Mouse (Mus musculus): ENCODE measurements around the gene Wnt11. TPM values are rescaled to one million over a fixed set of nuclear protein-coding genes. Genes with fewer than 3 reads are reported as not detected.

Gene Wnt11
- polyA plus RNA-seq, 1 experiment from 2014 or later: 3.6 TPM

- no peak for DNase-seq (ENCODE audit: low spot score)
- Histone ChIP-seq H3K4me2 (ENCODE audit: low read length) (no peak overlapping the region), H3K9ac (ENCODE audit: low read length) (no peak overlapping the region)
Measured at GRCm38 (mm10) chr7:98875390-98875990, 40.6 kb downstream of the Wnt11 start.

DNA sequence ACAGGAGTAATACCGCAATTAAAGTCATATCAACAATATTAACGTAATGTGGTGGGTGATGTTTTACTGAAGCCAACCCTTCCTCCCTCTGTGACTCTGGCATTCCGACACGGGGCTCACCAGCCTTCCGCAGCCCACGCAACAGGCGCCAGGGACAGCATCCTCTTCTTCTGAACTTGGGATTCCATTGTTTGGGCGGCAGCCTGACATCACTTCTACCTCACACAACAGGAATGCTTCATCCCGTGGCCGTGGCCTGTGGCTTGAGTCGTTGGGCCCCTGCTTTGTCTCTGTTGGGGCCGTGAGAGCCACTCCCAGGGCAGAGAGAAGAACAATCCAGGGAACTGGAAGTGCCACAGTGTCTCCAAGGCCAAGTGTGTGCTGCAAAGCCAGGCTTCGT lies 41.2 kb downstream of the Wnt11 start:
- H3K4me1 ChIP-seq (replicated peaks; ENCODE audit: control insufficient read depth, insufficient read depth, low read length): peaks cover 16% of the 10 kb centered on the region
- no peak for DNase-seq (ENCODE audit: low spot score)
- no peak overlapping the region for H3K9ac ChIP-seq (ENCODE audit: low read length)
- H3K9me3 ChIP-seq (ENCODE audit: control insufficient read depth, low read length): no peaks in the 10 kb centered on the region
- no peak overlapping the region for H3K27ac ChIP-seq (ENCODE audit: low read depth)
- WGBS: 37% methylated on average over 13 of the region's 13 CpGs
- no peak for ATAC-seq (replicated peaks; ENCODE audit: low FRiP score, low TSS enrichment, low read depth)
- H3K27me3 ChIP-seq (replicated peaks; ENCODE audit: control insufficient read depth, insufficient read depth, low read length): no peaks in the 10 kb centered on the region
- no peak overlapping the region for H3K4me2 ChIP-seq (ENCODE audit: low read length)
- H3K4me3 ChIP-seq (ENCODE audit: low read depth, low read length): no peak overlapping the region
- no peaks in the 10 kb centered on the region for H3K36me3 ChIP-seq (ENCODE audit: control insufficient read depth, insufficient read depth, low read length)

More at GRCm38 (mm10) chr7:98875390-98875990, 40.6 kb downstream of the Wnt11 start:
- ATAC-seq (replicated peaks; ENCODE audit: low FRiP score, low TSS enrichment, low read depth): no peak
- H3K27ac ChIP-seq (ENCODE audit: low read depth): no peak overlapping the region
- 36% methylated on average over 13 of the region's 13 CpGs for WGBS
- no peaks in the 10 kb centered on the region for H3K9me3 ChIP-seq (ENCODE audit: control insufficient read depth, low read length)
- H3K27me3 ChIP-seq (replicated peaks; ENCODE audit: control insufficient read depth, insufficient read depth, low read length): no peaks in the 10 kb centered on the region
- no peaks in the 10 kb centered on the region for H3K36me3 ChIP-seq (ENCODE audit: control insufficient read depth, insufficient read depth, low read length)
- H3K4me1 ChIP-seq (replicated peaks; ENCODE audit: control insufficient read depth, insufficient read depth, low read length): peaks cover 21% of the 10 kb centered on the region
- H3K4me3 ChIP-seq (ENCODE audit: low read depth, low read length): no peak overlapping the region

- H3K9ac ChIP-seq (ENCODE audit: low read length): no peak overlapping the region
- H3K4me1 ChIP-seq (replicated peaks; ENCODE audit: control insufficient read depth, insufficient read depth, low read length): peaks cover 8% of the 10 kb centered on the region
- 78% methylated on average over 2 of the region's 2 CpGs for WGBS
- ATAC-seq (replicated peaks; ENCODE audit: low FRiP score, low TSS enrichment, low read depth) (no peak), DNase-seq (ENCODE audit: low spot score) (no peak)
- no peak overlapping the region for H3K27ac ChIP-seq (ENCODE audit: low read depth)
- no peak overlapping the region for H3K4me3 ChIP-seq (ENCODE audit: low read depth, low read length)
- H3K36me3 ChIP-seq (ENCODE audit: control insufficient read depth, insufficient read depth, low read length): no peaks in the 10 kb centered on the region
- H3K9me3 ChIP-seq (ENCODE audit: control insufficient read depth, low read length): no peaks in the 10 kb centered on the region
- H3K4me2 ChIP-seq (ENCODE audit: low read length): no peak overlapping the region
- H3K27me3 ChIP-seq (replicated peaks; ENCODE audit: control insufficient read depth, insufficient read depth, low read length): no peaks in the 10 kb centered on the region
Measured at GRCm38 (mm10) chr7:98879176-98879575, 44.3 kb downstream of the Wnt11 start.

DNA sequence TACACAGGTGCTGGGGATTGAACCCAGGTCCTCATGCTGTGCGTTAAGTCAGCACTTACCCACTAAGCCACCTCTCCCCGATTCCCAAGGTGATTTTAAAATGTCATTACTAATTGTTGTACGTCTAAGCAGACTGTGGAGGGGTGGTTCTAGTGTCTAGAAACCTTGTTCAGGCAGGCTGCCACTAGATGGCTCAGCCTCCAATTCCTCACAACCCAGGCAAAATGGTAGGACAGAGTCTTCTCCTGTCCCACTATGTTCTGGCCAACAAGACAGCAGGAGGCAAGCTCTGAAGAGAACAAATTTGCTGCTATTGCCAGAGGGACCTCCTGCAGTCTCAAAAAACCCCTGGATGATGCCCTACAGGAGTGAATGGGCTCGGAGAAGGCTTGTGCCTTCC lies 47.0 kb downstream of the Wnt11 start:
- Histone ChIP-seq H3K4me3 (ENCODE audit: low read depth, low read length) (no peak overlapping the region), H3K9ac (ENCODE audit: low read length) (no peak overlapping the region), H3K4me2 (ENCODE audit: low read length) (no peak overlapping the region), H3K4me1 (replicated peaks; ENCODE audit: control insufficient read depth, insufficient read depth, low read length) (no peaks in the 10 kb centered on the region), H3K36me3 (ENCODE audit: control insufficient read depth, insufficient read depth, low read length) (no peaks in the 10 kb centered on the region), H3K27ac (ENCODE audit: low read depth) (no peak overlapping the region), H3K9me3 (ENCODE audit: control insufficient read depth, low read length) (no peaks in the 10 kb centered on the region), H3K27me3 (replicated peaks; ENCODE audit: control insufficient read depth, insufficient read depth, low read length) (no peaks in the 10 kb centered on the region)
- 63% methylated on average over 4 of the region's 4 CpGs for WGBS
- no peak for DNase-seq (ENCODE audit: low spot score)
- ATAC-seq (replicated peaks; ENCODE audit: low FRiP score, low TSS enrichment, low read depth): no peak

GRCm38 (mm10) chr7:98887811-98888261 lies 52.9 kb downstream of the Wnt11 start:
- no peak overlapping the region for H3K9ac ChIP-seq (ENCODE audit: low read length)
- H3K4me3 ChIP-seq (ENCODE audit: low read depth, low read length): no peak overlapping the region
- WGBS: 59% methylated on average over 22 of the region's 22 CpGs
- H3K4me2 ChIP-seq (ENCODE audit: low read length): no peak overlapping the region
- H3K27ac ChIP-seq (ENCODE audit: low read depth): no peak overlapping the region
- H3K9me3 ChIP-seq (ENCODE audit: control insufficient read depth, low read length): no peaks in the 10 kb centered on the region
- DNase-seq (ENCODE audit: low spot score): no peak
- peaks cover 6% of the 10 kb centered on the region; the same call in 1 of the 2 replicates for H3K4me1 ChIP-seq (replicated peaks; ENCODE audit: control insufficient read depth, insufficient read depth, low read length)
- H3K36me3 ChIP-seq (ENCODE audit: control insufficient read depth, insufficient read depth, low read length): peaks cover 7% of the 10 kb centered on the region; the same call in 1 of the 2 replicates
- no peak for ATAC-seq (replicated peaks; ENCODE audit: low FRiP score, low TSS enrichment, low read depth)
- no peaks in the 10 kb centered on the region for H3K27me3 ChIP-seq (replicated peaks; ENCODE audit: control insufficient read depth, insufficient read depth, low read length)

- Histone ChIP-seq H3K36me3 (ENCODE audit: control insufficient read depth, insufficient read depth, low read length) (peaks cover 7% of the 10 kb centered on the region; the same call in 1 of the 2 replicates), H3K4me3 (ENCODE audit: low read depth, low read length) (no peak overlapping the region), H3K4me2 (ENCODE audit: low read length) (no peak overlapping the region), H3K27ac (ENCODE audit: low read depth) (no peak overlapping the region), H3K4me1 (replicated peaks; ENCODE audit: control insufficient read depth, insufficient read depth, low read length) (peaks cover 6% of the 10 kb centered on the region; the same call in 1 of the 2 replicates), H3K9me3 (ENCODE audit: control insufficient read depth, low read length) (no peaks in the 10 kb centered on the region), H3K27me3 (replicated peaks; ENCODE audit: control insufficient read depth, insufficient read depth, low read length) (no peaks in the 10 kb centered on the region), H3K9ac (ENCODE audit: low read length) (no peak overlapping the region)
- 65% methylated on average over 5 of the region's 5 CpGs for WGBS
- ATAC-seq (replicated peaks; ENCODE audit: low FRiP score, low TSS enrichment, low read depth) (no peak), DNase-seq (ENCODE audit: low spot score) (no peak)
Measured at GRCm38 (mm10) chr7:98888810-98889209, 53.9 kb downstream of the Wnt11 start.

GRCm38 (mm10) chr7:98889211-98889610 lies 54.3 kb downstream of the Wnt11 start:
- Histone ChIP-seq H3K27me3 (replicated peaks; ENCODE audit: control insufficient read depth, insufficient read depth, low read length) (no peaks in the 10 kb centered on the region), H3K4me3 (ENCODE audit: low read depth, low read length) (no peak overlapping the region), H3K4me2 (ENCODE audit: low read length) (no peak overlapping the region), H3K9me3 (ENCODE audit: control insufficient read depth, low read length) (no peaks in the 10 kb centered on the region), H3K4me1 (replicated peaks; ENCODE audit: control insufficient read depth, insufficient read depth, low read length) (peaks cover 6% of the 10 kb centered on the region; the same call in 1 of the 2 replicates), H3K27ac (ENCODE audit: low read depth) (no peak overlapping the region), H3K9ac (ENCODE audit: low read length) (no peak overlapping the region), H3K36me3 (ENCODE audit: control insufficient read depth, insufficient read depth, low read length) (peaks cover 7% of the 10 kb centered on the region; the same call in 1 of the 2 replicates)
- no peak for ATAC-seq (replicated peaks; ENCODE audit: low FRiP score, low TSS enrichment, low read depth)
- DNase-seq (ENCODE audit: low spot score): no peak
- 49% methylated on average over 7 of the region's 7 CpGs for WGBS

GRCm38 (mm10) chr7:98893144-98893543 lies 58.2 kb downstream of the Wnt11 start:
- H3K4me2 ChIP-seq (ENCODE audit: low read length): no peak overlapping the region
- H3K27ac ChIP-seq (ENCODE audit: low read depth): no peak overlapping the region
- no peaks in the 10 kb centered on the region for H3K27me3 ChIP-seq (replicated peaks; ENCODE audit: control insufficient read depth, insufficient read depth, low read length)
- no peak overlapping the region for H3K9ac ChIP-seq (ENCODE audit: low read length)
- DNase-seq (ENCODE audit: low spot score) (no peak), ATAC-seq (replicated peaks; ENCODE audit: low FRiP score, low TSS enrichment, low read depth) (no peak)
- H3K36me3 ChIP-seq (ENCODE audit: control insufficient read depth, insufficient read depth, low read length): peaks cover 2% of the 10 kb centered on the region; the same call in 1 of the 2 replicates
- WGBS: 86% methylated on average over 5 of the region's 5 CpGs
- no peak overlapping the region for H3K4me3 ChIP-seq (ENCODE audit: low read depth, low read length)
- peaks cover 43% of the 10 kb centered on the region for H3K4me1 ChIP-seq (replicated peaks; ENCODE audit: control insufficient read depth, insufficient read depth, low read length)
- H3K9me3 ChIP-seq (ENCODE audit: control insufficient read depth, low read length): no peaks in the 10 kb centered on the region

GRCm38 (mm10) chr7:98894305-98894704 lies 59.4 kb downstream of the Wnt11 start:
- WGBS: 90% methylated on average over 5 of the region's 5 CpGs
- ATAC-seq (replicated peaks; ENCODE audit: low FRiP score, low TSS enrichment, low read depth): no peak
- H3K9ac ChIP-seq (ENCODE audit: low read length): no peak overlapping the region
- no peak overlapping the region for H3K4me2 ChIP-seq (ENCODE audit: low read length)
- no peak for DNase-seq (ENCODE audit: low spot score)
- H3K4me3 ChIP-seq (ENCODE audit: low read depth, low read length): no peak overlapping the region
- no peaks in the 10 kb centered on the region for H3K27me3 ChIP-seq (replicated peaks; ENCODE audit: control insufficient read depth, insufficient read depth, low read length)
- H3K4me1 ChIP-seq (replicated peaks; ENCODE audit: control insufficient read depth, insufficient read depth, low read length): peaks cover 53% of the 10 kb centered on the region
- H3K27ac ChIP-seq (ENCODE audit: low read depth): peak overlapping the region; percentile 60
- no peaks in the 10 kb centered on the region for H3K36me3 ChIP-seq (ENCODE audit: control insufficient read depth, insufficient read depth, low read length)
- H3K9me3 ChIP-seq (ENCODE audit: control insufficient read depth, low read length): no peaks in the 10 kb centered on the region
